Mouse (Mus musculus): ENCODE measurements at regions not wholly inside any gene's neighbourhood (a gene's known extent, or its start where the extent isn't known, plus 50 kb on each side); places are given as distances from the start of the nearest gene placed in this dataset.

- WGBS = 49% methylated on average over 14 of the region's 14 CpGs
- ATAC-seq (ENCODE audit: low FRiP score, low read depth) = no peak; the same call in 1 of the 2 replicates
Measured at GRCm38 (mm10) chr15:62136932-62137594, 1214.3 kb upstream of the A1bg start.

GRCm38 (mm10) chr15:62134835-62135234 is 1212.0 kb upstream of the A1bg start:
- H3K27ac ChIP-seq = no peak overlapping the region
- no peak for ATAC-seq (ENCODE audit: low FRiP score, low read depth)
- H3K9me3 ChIP-seq = no peaks in the 10 kb centered on the region
- H3K36me3 ChIP-seq = no peaks in the 10 kb centered on the region
- no peak overlapping the region for H3K4me2 ChIP-seq (replicated peaks)
- 77% methylated on average over 8 of the region's 8 CpGs for WGBS
- no peak overlapping the region for H3K4me3 ChIP-seq
- H3K9ac ChIP-seq = no peak overlapping the region
- H3K4me1 ChIP-seq = peaks cover 22% of the 10 kb centered on the region
- no peaks in the 10 kb centered on the region for H3K27me3 ChIP-seq

More at GRCm38 (mm10) chr15:62136932-62137594, 1214.3 kb upstream of the A1bg start:
- no peaks in the 10 kb centered on the region for H3K27me3 ChIP-seq
- no peak overlapping the region for H3K4me2 ChIP-seq (replicated peaks)
- no peak overlapping the region for H3K27ac ChIP-seq
- no peak overlapping the region for H3K4me3 ChIP-seq
- H3K9me3 ChIP-seq = no peaks in the 10 kb centered on the region
- H3K9ac ChIP-seq = no peak overlapping the region
- H3K4me1 ChIP-seq = peaks cover 22% of the 10 kb centered on the region
- no peaks in the 10 kb centered on the region for H3K36me3 ChIP-seq

- no peaks in the 10 kb centered on the region for H3K36me3 ChIP-seq
- H3K4me1 ChIP-seq = peaks cover 19% of the 10 kb centered on the region
- no peak overlapping the region for H3K9ac ChIP-seq
- no peaks in the 10 kb centered on the region for H3K27me3 ChIP-seq
- H3K27ac ChIP-seq = no peak overlapping the region
- 80% methylated on average over 4 of the region's 4 CpGs for WGBS
- ATAC-seq (ENCODE audit: low FRiP score, low read depth) = no peak
- no peaks in the 10 kb centered on the region for H3K9me3 ChIP-seq
- H3K4me3 ChIP-seq = no peak overlapping the region
- no peak overlapping the region for H3K4me2 ChIP-seq (replicated peaks)
Measured at GRCm38 (mm10) chr15:62134308-62134707, 1211.5 kb upstream of the A1bg start.

GRCm38 (mm10) chr15:62132895-62133294 is 1210.1 kb upstream of the A1bg start:
- Histone ChIP-seq H3K4me3 (no peak overlapping the region), H3K9me3 (no peaks in the 10 kb centered on the region)
- WGBS = 77% methylated on average over 2 of the region's 2 CpGs

GRCm38 (mm10) chr15:62131686-62132085 is 1208.9 kb upstream of the A1bg start:
- Histone ChIP-seq H3K4me3 (no peak overlapping the region), H3K27ac (no peak overlapping the region), H3K27me3 (no peaks in the 10 kb centered on the region), H3K4me1 (peaks cover 24% of the 10 kb centered on the region), H3K36me3 (no peaks in the 10 kb centered on the region), H3K4me2 (replicated peaks) (no peak overlapping the region), H3K9me3 (no peaks in the 10 kb centered on the region), H3K9ac (no peak overlapping the region)
- no peak for ATAC-seq (ENCODE audit: low FRiP score, low read depth)
- whole genome bisulfite sequencing = 74% methylated on average over 3 of the region's 3 CpGs

More at GRCm38 (mm10) chr15:62132895-62133294, 1210.1 kb upstream of the A1bg start:
- H3K27me3 ChIP-seq = no peaks in the 10 kb centered on the region
- no peaks in the 10 kb centered on the region for H3K36me3 ChIP-seq
- no peak overlapping the region for H3K9ac ChIP-seq
- H3K27ac ChIP-seq = no peak overlapping the region
- no peak for ATAC-seq (ENCODE audit: low FRiP score, low read depth)
- no peak overlapping the region for H3K4me2 ChIP-seq (replicated peaks)
- peaks cover 25% of the 10 kb centered on the region for H3K4me1 ChIP-seq

GRCm38 (mm10) chr15:62130530-62130929 is 1207.7 kb upstream of the A1bg start:
- H3K27me3 ChIP-seq = no peaks in the 10 kb centered on the region
- no peak for ATAC-seq (ENCODE audit: low FRiP score, low read depth)
- H3K4me2 ChIP-seq (replicated peaks) = no peak overlapping the region
- 78% methylated on average over 2 of the region's 4 CpGs for WGBS
- no peak overlapping the region for H3K4me3 ChIP-seq
- H3K9me3 ChIP-seq = no peaks in the 10 kb centered on the region
- H3K36me3 ChIP-seq = no peaks in the 10 kb centered on the region
- H3K9ac ChIP-seq = no peak overlapping the region
- H3K4me1 ChIP-seq = peaks cover 23% of the 10 kb centered on the region
- H3K27ac ChIP-seq = no peak overlapping the region

- no peak overlapping the region for H3K4me3 ChIP-seq
- H3K4me2 ChIP-seq (replicated peaks) = peak overlapping the region; percentile 16; the same call in 1 of the 2 replicates
- peaks cover 28% of the 10 kb centered on the region for H3K4me1 ChIP-seq
- no peaks in the 10 kb centered on the region for H3K9me3 ChIP-seq
- H3K36me3 ChIP-seq = no peaks in the 10 kb centered on the region
- H3K9ac ChIP-seq = no peak overlapping the region
- H3K27ac ChIP-seq = no peak overlapping the region
- 13% methylated on average over 11 of the region's 11 CpGs for WGBS
- no peaks in the 10 kb centered on the region for H3K27me3 ChIP-seq
- ATAC-seq (ENCODE audit: low FRiP score, low read depth) = no peak
Measured at GRCm38 (mm10) chr15:62128546-62129212, 1205.9 kb upstream of the A1bg start.

GRCm38 (mm10) chr15:62127602-62128158 is 1204.9 kb upstream of the A1bg start:
- H3K4me1 ChIP-seq = peaks cover 32% of the 10 kb centered on the region
- no peaks in the 10 kb centered on the region for H3K36me3 ChIP-seq
- no peak overlapping the region for H3K4me3 ChIP-seq
- peak; percentile 52; the same call in 1 of the 2 replicates for ATAC-seq (ENCODE audit: low FRiP score, low read depth)
- no peak overlapping the region for H3K9ac ChIP-seq
- H3K9me3 ChIP-seq = no peaks in the 10 kb centered on the region
- H3K27ac ChIP-seq = no peak overlapping the region
- H3K4me2 ChIP-seq (replicated peaks) = no peak overlapping the region
- no peaks in the 10 kb centered on the region for H3K27me3 ChIP-seq
- 26% methylated on average over 11 of the region's 11 CpGs for WGBS

- H3K27me3 ChIP-seq = no peaks in the 10 kb centered on the region
- no peak overlapping the region for H3K27ac ChIP-seq
- H3K4me3 ChIP-seq = no peak overlapping the region
- H3K4me2 ChIP-seq (replicated peaks) = no peak overlapping the region
- peaks cover 32% of the 10 kb centered on the region for H3K4me1 ChIP-seq
- no peaks in the 10 kb centered on the region for H3K36me3 ChIP-seq
- 97% methylated on average over 7 of the region's 7 CpGs for WGBS
- H3K9me3 ChIP-seq = no peaks in the 10 kb centered on the region
- ATAC-seq (ENCODE audit: low FRiP score, low read depth) = no peak
- no peak overlapping the region for H3K9ac ChIP-seq
Measured at GRCm38 (mm10) chr15:62125718-62126117, 1202.9 kb upstream of the A1bg start.

GRCm38 (mm10) chr15:62123756-62124155 is 1200.9 kb upstream of the A1bg start:
- peaks cover 38% of the 10 kb centered on the region for H3K4me1 ChIP-seq
- no peak overlapping the region for H3K4me3 ChIP-seq
- 66% methylated on average over 4 of the region's 4 CpGs for WGBS
- H3K36me3 ChIP-seq = no peaks in the 10 kb centered on the region
- H3K27ac ChIP-seq = no peak overlapping the region
- no peak overlapping the region for H3K4me2 ChIP-seq (replicated peaks)
- no peak overlapping the region for H3K9ac ChIP-seq
- ATAC-seq (ENCODE audit: low FRiP score, low read depth) = no peak
- H3K9me3 ChIP-seq = no peaks in the 10 kb centered on the region
- H3K27me3 ChIP-seq = no peaks in the 10 kb centered on the region

GRCm38 (mm10) chr15:62122265-62123023 is 1199.6 kb upstream of the A1bg start:
- H3K27ac ChIP-seq = no peak overlapping the region
- H3K9ac ChIP-seq = no peak overlapping the region
- WGBS = 88% methylated on average over 9 of the region's 9 CpGs
- no peak overlapping the region for H3K4me3 ChIP-seq
- H3K4me1 ChIP-seq = peaks cover 35% of the 10 kb centered on the region
- H3K27me3 ChIP-seq = no peaks in the 10 kb centered on the region
- no peaks in the 10 kb centered on the region for H3K36me3 ChIP-seq
- H3K4me2 ChIP-seq (replicated peaks) = no peak overlapping the region
- ATAC-seq (ENCODE audit: low FRiP score, low read depth) = no peak
- H3K9me3 ChIP-seq = no peaks in the 10 kb centered on the region

GRCm38 (mm10) chr15:62121696-62122095 is 1198.9 kb upstream of the A1bg start:
- Histone ChIP-seq H3K27ac (no peak overlapping the region), H3K4me1 (peaks cover 30% of the 10 kb centered on the region), H3K4me2 (replicated peaks) (no peak overlapping the region), H3K27me3 (no peaks in the 10 kb centered on the region), H3K9ac (no peak overlapping the region), H3K9me3 (no peaks in the 10 kb centered on the region), H3K4me3 (no peak overlapping the region), H3K36me3 (no peaks in the 10 kb centered on the region)
- 92% methylated on average over 4 of the region's 4 CpGs for WGBS
- no peak for ATAC-seq (ENCODE audit: low FRiP score, low read depth)

Measured in limb, embryonic 13.5 days (tissue).